Mouse (Mus musculus): Measurements from ENCODE around the gene Hectd4.
"Not testable (repeated sequence)": the region's sequence is repeated elsewhere in the genome, so short reads cannot be mapped to it uniquely, and the experiment has no call there.

Gene Hectd4

DNA sequence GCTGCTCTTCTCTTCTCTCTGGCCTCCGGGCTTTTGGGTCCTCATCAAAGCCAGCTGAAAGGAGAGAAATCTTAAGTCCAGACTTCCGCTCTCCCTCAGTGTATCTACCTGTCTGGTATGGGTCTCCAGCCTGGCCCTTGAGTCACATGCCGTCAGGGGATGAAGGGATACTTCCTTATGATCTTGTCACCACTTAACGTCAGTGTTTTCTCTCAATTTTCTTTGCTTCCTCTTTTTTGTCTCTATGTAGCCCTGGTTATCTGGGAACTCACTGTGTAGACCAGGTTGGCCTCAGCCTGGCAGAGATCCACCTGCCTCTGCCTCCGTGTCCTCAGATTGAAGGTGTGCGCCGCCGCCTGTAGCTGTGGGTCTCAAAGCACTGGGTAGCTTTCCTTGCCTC is 124.0 kb downstream of the Hectd4 start:
- DNase-seq (ENCODE audit: low spot score in 2 of 2), result no peak

DNA sequence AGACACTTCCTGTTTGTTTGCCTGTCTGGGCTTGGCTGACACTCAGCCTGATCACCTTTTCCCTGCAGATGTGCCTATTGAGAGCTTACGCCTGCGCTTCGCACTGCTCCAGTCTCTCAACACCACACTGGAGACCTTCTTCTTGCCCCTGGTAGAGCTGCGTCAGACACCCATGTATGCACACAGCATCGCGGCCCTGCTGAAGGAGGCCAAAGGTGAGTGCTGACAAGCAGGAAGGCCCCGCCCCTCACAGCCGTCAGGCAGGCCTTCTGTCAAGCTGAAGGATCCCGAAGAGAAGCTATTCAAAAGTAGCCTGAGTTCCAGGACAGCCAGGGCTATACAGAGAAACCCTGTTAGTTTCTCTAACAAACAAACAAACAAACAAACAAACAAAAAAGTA is 139.2 kb downstream of the Hectd4 start:
- DNase-seq (ENCODE audit: low spot score in 2 of 2), result no peak

DNA sequence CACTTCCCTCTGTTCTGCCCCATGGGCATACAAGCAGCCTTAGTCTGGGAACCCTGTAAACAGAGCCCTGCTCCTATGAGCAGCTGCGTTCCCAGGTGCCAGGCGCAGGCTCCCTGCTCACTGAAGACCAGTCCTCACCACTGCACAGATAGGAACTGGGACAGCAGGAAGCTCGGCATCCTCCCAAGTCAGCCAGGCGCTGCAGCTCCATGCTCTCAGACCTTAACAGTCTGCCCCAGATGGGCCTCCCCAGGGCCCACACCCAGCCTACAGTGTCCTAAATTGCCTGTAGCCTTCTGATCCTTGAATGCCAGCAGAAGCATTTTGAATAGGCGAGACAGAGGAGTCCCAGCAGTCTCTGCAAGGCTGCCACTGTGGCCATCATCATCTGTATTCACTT is 141.7 kb downstream of the Hectd4 start:
- DNase-seq (ENCODE audit: low spot score in 2 of 2), result no peak

DNA sequence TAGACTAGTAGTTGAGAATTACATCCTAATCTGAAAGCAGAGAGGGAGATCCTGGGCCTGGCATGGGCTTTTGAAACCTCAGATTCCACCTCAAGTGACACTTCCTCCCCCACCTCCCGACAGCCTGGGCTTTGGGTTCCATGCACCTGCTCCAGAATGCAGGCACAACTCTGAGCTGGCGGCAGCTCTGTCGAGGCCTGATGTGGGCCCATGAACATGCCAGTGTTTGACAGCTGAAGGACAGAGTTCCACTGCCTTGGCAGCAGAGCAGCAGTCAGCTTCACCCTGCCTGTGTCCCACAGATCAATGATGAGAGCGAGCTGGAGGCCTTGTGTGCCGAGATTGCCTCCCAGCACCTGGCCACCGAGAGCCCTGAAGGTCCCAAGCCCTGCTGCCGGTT is 143.4 kb downstream of the Hectd4 start:
- DNase-seq (ENCODE audit: low spot score in 2 of 2), result no peak

DNA sequence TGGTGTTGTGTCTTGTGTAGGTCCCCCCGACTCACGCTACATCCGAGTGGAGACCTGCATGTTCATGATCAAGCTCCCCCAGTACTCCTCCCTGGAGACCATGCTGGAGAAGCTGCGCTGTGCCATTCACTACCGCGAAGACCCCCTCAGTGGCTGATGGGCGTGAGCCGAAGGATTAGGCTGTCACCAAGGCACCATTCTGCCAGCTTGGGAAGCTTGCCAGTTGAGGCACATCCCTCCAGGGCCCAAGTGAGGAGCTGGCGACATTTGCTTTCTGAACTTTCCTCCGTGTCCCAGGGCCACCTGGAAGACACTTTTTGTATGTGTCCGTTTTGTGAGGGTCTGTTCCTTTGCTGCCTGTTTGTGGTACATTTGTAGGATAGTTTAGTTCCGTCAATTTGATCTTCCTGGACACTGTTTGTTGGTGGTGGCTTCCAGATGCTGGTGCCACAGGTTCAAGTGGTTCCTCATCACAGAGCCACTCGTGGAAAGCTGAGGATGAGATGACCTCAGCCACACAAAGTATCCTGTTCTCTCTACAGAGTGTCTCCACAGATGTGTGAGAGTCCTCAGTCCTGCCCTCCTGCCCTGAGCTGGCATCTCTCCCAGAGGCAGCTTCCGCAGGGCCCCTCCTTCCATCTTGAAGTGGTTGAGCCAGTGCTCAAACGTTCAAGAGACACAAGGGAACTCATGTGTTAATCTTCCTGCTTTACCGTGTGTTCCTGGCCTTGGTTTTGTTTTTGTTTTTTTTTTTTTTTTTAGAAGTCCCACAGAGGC is 146.6 kb downstream of the Hectd4 start:
- DNase-seq (ENCODE audit: low spot score in 2 of 2), result no peak

DNA sequence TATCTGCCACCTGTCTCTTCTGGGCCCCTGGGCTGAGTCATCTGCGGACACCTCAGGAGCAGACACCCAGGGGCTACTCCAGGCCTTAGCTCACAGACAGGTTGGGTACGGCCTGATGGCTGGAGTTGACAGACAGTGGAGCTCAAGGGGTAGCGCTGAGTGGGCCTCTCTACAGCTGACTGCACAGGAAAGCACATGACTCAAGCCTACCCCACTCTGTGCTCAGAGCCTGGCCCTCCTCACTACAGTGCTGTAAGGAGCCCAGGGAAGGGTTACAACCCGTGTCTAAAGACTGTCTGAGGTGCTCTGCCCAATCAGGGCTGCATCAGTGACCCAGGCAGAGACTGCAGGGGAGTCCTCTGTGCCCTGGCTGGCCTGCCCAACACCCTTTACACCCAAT is 147.2 kb downstream of the Hectd4 start:
- DNase-seq (ENCODE audit: low spot score in 2 of 2), result no peak

DNA sequence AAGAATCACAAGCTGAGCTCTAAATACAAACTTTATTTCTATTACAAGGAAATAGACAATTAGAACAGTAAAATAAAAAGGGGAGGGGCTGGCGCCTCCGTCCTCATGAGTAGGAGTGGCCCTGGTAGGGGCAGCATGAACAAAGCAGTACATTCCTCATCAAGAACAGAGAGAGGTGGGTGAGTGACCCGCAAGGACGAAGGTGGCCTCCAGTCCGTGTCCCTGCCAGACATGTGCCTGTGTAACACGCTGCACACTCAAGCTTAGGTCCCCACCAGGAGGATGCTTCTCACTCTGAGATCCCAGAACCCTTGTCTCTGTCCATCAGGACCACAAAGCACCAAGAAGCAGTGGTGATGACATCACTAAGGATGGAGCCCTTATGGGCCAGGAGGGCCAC is 151.7 kb downstream of the Hectd4 start:
- no peak for DNase-seq (ENCODE audit: low spot score in 2 of 2)

DNA sequence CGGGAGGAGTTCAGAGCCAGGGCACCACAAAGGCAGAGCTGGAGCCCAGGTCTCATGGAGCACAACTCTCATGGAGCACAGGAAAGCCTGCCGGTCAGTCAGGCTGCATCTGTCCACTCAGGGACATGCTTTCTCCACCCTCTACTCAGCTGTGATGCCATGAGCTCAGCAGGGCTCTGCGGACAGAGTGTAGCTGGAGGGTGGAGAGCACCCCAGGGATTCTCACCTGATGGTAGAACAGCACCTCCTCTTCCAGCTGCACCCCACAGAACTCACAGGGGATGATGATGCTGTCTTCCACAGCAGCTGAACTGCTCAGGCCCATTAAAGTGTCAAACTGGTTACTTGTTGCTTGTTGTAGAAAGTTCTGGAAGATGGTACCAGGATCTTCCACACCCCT is 154.8 kb downstream of the Hectd4 start:
- no peak for DNase-seq (ENCODE audit: low spot score in 2 of 2)

DNA sequence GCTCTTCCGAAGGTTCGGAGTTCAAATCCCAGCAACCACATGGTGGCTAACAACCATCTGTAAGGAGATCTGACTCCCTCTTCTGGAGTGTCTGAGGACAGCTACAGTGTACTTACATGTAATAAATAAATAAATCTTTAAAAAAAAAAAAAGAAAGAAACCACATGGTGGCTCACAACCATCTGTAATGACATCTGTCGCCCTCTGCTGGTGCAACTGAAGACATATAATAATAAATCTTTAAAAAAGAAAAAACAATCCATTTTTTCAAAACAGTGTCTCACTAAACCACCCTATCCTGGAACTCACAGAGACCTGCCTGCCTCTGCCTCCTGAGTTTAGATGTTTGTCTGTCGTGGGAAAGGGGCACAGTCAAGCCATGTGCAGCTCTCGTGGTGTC is 157.0 kb downstream of the Hectd4 start:
- not testable (repeated sequence) for DNase-seq (ENCODE audit: low spot score in 2 of 2)

DNA sequence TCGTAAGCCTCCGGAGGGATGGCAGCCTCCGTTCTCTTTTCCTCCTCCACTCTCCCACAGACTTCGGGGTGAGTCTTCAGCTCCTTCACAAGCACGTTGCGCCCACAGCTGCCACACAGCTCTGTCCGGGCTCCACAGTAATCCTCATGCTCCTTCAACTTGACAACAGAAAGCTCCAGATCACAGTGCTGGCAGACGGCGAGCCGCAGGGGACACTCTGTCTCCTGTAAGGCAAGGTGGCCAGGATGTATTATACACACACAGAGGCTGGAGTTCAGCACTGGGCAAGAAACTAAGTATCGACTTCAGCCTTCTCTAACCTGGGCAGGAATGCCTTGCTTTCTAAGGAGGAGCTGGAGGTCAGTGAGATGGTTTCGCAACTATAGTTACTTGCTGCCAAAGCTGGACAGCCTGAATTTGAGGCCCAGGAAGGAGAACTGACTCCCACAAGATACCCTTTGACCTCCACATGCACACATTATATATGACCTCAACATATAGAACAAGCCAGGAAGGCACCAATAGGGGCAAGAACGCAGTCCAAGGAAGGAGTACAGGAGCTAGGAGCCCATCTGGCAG is 158.7 kb downstream of the Hectd4 start:
- peak in 1 of 2 experiments; percentile 34 for DNase-seq (ENCODE audit: low spot score in 2 of 2)

DNA sequence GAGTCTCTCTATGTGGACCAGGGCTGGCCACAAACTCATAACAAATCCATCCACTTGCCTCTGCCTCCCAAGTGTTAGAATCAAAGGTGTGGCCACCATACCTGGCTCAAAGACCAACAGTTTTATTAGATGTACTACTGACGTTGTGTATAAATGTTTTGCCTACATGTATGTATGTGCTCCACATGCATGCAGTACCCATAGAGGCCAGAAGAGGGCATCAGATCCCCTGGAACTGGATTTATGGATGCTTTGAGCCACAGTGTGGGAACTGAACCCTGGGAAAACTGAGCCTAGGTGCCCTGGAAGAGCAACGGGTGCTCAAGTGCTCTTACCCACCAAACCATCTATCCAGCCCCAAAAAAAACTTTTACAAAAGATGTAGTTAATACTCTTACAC is 160.7 kb downstream of the Hectd4 start:
- no peak for DNase-seq (ENCODE audit: low spot score in 2 of 2)

DNA sequence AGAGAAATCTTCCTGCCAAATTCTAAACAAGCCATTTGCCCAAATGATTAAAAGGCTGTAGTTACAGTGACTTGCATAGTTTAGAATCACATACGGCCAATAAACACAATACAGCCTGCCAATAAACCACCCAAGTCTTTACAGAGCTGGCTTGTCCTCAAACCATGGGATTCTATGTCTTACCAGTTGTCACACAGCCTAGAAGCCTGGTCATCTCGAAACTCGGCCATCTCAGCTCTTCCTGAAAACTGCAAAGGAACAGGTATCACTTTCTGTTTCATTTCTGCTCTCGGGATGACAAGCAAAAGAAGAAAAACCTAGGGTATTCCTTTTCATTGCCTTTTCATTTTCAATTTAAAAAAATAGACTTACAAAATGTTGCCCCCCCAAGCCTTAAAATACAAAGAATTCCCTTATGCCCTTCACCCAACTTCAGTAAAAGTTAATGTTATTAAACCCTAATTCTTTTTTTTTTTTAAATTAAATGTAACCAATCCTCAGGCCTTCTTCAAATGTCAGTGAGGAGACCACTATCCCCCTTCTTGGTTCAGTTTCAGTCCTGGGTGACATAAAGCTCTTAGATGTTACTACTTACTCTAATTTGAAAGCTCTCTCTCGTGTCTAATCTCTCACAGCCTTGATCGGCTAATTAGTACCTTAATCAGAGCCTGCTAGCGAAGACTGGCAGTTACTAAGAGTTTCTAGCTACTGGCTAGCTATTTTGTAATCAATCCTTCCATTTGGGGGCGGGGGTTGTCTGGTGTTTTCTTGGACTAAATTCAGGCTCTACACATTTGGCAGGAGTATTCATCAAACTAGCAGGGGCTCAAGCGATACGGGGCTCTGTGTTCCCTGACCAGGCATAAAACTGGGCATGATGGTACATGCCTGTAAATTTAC is 164.1 kb downstream of the Hectd4 start:
- DNase-seq (ENCODE audit: low spot score in 2 of 2), result no peak

DNA sequence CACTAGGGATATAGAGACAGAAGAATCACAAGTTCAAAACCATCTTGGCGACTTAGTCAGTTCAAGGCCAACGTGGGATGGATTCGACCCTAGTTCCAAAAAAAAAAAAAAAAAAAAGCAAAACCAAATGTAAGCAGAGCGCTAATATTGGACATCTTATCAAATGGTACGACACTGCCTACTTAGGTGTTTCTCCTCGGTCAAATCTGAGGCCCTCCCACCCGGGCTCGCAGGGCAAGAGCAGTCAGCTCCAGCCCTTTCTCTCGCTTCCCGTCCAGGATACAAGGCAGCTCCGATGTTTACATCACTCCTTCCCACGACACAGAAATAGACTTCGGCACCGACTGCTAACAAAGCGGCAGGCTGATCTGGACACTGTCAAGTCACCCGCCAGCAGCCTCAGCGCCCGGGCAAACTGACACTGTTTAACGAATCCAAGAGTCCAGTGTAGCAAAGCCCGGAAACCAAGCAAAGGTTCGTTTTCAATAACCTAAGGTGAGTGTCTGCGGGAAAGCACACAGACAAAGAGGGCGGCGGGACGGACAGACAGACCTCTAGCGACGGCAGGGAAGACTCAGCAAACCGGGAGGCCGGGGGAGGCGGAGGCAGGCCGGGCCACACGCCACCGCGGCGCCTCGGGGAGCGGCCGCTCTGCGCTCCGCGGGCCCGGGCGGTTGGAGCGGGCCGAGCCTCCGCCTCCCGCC is 164.9 kb downstream of the Hectd4 start:
- peak in 1 of 2 experiments; percentile 67 for DNase-seq (ENCODE audit: low spot score in 2 of 2)

DNA sequence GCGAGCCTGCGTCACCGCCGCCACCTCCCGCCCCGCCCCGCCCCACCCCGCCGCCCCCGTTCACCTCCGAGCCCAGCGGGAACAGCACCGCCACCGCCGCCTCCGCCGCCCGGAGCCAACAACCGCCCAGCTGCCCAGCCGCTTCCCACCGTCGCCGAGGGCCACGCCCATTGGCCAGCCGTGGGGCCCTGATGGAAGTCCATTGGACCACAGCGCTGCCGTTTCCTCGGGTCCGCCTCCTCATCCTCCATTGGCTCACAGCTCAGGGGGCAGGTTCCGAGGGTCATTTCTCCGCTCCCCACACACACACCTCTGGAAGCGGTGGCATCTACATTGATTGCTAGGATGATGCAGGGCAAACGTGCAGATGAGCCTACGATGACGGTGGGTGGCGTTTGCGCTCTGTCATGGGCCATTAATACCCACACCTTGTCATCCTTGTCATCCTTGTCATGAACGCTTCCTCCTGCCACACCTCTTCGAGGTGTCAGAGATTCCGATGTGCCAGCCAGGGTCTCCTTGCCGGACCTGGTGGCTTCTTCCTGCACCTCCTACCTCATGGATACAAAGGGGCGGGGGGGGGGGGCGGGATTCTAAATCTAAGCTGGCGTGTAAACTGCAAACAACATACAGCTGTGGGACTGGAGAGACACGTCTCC is 165.6 kb downstream of the Hectd4 start, which contains the start of gene Trafd1:
Gene Trafd1 (minus strand): TSS at position 172 of the 659 bp plus-strand sequence.
- DNase-seq (ENCODE audit: low spot score in 2 of 2), result peak; percentile 82 to 95

DNA sequence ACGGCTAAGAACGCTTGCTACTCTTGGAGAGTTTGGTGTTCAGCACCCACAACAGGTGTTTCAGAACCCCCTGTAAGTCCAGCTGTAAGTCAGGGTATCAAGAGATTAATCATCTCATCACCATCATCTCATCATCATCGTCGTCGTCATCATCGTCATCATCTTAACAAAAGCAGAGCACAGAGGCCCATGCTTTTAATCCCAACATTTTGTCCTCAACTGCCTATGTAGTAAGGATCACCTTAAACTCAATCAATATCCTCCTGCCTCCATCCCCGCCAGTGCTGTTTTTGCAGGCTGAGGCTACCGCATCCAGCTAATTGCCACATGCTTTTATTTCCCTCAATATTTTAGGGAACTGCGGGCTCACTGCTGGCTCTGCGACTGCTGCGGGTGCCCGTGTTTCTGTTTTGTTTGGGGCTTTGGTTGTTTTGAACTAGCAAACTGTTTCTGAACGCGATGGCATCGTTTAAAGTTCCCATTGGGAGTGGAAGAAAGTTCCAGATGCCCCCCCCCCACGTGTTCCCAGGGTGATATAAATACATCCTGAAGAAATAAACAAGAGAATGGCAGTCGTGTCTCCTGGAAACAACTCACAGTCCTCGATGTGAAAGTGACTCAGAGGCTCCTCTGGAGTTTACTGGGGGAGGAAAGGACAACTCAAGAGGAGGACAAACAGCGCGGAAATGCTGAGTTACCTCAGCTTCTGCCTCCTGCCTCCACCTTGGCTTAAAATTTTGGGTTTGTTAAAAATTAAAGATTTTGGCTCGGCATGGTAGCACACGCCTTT is 166.3 kb downstream of the Hectd4 start:
- DNase-seq (ENCODE audit: low spot score in 2 of 2), result peak in 1 of 2 experiments; percentile 53

DNA sequence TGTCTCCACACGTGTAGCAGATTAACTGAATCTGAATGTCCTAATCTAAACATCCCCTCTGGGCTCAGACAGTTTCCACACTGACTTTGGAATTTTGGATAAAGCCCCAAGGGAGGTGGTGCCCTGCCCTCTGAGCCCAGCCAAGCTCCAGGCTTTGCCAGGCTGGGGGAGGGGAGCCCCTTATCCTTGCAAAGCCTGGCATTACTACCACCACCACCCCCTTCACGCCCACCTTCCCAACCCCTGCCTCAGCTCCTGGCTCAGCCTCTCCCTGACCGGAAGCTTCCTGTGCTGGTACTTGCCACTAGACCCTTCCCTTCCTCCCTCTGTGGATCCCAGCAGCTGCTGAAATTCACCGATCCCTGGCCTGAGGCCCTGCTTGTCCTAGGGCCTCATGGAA is 167.1 kb downstream of the Hectd4 start:
- no peak for DNase-seq (ENCODE audit: low spot score in 2 of 2)

DNA sequence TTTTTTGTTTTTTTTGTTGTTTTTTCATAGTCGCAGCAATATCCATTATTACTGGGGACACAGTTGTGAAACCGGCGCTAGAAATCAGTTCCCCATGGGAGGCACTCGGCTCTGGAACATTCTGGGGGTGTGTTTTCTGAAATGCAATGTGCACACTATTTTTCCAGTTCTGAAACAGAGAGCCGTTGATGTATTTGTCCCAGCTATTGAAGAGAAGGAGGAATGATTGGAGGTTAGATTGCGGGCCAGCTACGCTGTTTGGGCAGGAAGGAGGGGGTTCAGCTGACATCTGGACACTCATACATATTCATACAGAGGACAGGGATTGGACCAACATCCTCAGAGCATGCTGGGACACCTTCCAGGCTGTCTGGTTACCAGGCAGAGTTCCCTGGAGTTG is 169.1 kb downstream of the Hectd4 start:
- DNase-seq (ENCODE audit: low spot score in 2 of 2), result peak in 1 of 2 experiments; percentile 54

DNA sequence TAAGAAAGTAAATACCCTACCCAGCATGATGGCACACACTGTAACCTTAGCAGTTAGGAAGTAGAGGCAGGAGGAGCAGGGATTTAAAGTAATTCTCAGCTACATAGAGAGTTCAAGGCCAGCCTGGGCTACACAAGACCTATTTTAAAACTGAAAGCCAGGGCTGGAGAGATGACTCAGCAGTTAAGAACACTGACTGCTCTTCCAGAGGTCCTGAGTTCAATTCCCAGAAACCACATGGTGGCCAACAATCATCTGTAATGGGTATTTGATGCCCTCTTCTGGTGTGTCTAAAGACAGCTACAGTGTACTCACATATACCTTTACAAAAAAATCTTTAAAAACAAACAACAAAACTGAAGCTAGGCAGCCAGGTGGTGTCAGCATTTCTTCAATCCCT is 169.7 kb downstream of the Hectd4 start:
- DNase-seq (ENCODE audit: low spot score in 2 of 2), result no peak

DNA sequence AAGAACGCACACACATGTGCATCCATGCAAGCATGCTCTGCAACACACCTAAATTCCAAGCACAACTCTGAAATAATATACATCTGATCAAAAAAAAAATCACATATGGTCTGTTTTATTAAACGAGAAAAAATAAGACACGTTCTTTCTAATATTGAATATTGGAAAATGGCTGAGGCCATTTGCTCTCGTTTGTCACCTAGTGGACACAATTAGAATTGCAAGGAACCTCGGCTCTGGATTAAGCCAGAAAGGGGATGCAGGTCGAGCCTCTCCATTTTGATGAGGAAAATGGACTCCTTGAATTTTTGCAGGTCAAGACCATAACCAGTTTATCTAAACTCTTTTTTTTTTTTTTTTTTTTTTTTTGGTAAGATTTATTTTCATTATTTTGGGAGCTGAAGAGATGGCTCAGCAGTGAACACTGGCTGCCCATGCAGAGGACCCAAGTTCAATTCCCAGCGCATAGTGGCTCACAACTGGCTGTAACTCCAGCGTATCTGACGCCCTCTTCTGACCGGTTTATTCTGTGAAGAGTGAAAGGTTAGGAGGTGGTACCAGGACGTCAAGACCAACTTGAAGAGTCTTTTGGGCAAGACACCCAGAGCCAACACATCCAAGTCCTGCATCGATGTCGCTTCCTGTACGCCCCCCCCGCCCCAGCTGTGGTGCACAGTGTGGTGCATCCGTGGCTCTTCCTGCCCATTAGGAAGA is 172.8 kb downstream of the Hectd4 start:
- DNase-seq (ENCODE audit: low spot score in 2 of 2), result peak in 1 of 2 experiments; percentile 47

DNA sequence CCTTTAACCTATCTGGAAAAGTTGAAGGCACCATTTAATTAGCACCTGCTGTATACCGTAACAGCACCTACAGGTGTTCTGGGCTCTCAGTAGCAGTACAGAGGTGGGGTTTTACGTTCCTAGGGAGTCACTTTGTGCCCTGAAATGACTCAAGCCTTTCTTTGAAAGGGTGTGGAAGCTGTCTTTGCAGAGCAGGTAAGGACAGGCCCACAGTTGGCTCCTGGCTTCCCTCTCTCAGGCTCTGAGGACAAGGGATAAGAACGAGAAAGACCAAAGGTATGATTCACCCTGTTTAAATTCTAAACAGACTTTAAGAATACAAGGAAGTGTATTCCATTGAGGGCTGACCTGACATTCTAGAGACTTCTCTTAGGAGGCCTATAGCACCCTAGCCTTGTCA is 173.4 kb downstream of the Hectd4 start:
- DNase-seq (ENCODE audit: low spot score in 2 of 2), result no peak
